Mouse (Mus musculus) cerebellum, postnatal 10 days (tissue): ENCODE data around the gene Serpina1e.

Experiments
- DNase-seq, 2 experiments: peaks; one replicate each; pipeline ENCODE4 v3.0.0; 2021; ENCODE audit warnings: mixed read lengths in 2 of 2

Gene Serpina1e

GRCm38 (mm10) chr12:103958798-103959197 lies at the start of gene Serpina1e:
Serpina1e (minus strand) TSS chr12:103958975.
- no peak for DNase-seq

GRCm38 (mm10) chr12:104004689-104005088 lies 45.9 kb upstream of the Serpina1e start:
- no peak for DNase-seq

- DNase-seq: no peak
Measured at GRCm38 (mm10) chr12:104003238-104003612, 44.5 kb upstream of the Serpina1e start.

- peak in 1 of 2 experiments; percentile 21 for DNase-seq
Measured at GRCm38 (mm10) chr12:104002569-104003237, 43.9 kb upstream of the Serpina1e start.

- no peak for DNase-seq
Measured at GRCm38 (mm10) chr12:104000594-104000993, 41.8 kb upstream of the Serpina1e start.

GRCm38 (mm10) chr12:103999611-104000010 lies 40.8 kb upstream of the Serpina1e start:
- DNase-seq: no peak

- no peak for DNase-seq
Measured at GRCm38 (mm10) chr12:103996513-103996912, 37.7 kb upstream of the Serpina1e start.

GRCm38 (mm10) chr12:103995292-103996072 lies 36.7 kb upstream of the Serpina1e start:
- peak; percentile 82 to 85 for DNase-seq

GRCm38 (mm10) chr12:103992945-103993344 lies 34.2 kb upstream of the Serpina1e start:
- DNase-seq: no peak

- DNase-seq: no peak
Measured at GRCm38 (mm10) chr12:103989857-103990256, 31.1 kb upstream of the Serpina1e start, which contains the start of gene Serpina11. Serpina11 (minus strand) TSS chr12:103989957.

GRCm38 (mm10) chr12:103989514-103989767 lies 30.7 kb upstream of the Serpina1e start:
- no peak for DNase-seq

- no peak for DNase-seq
Measured at GRCm38 (mm10) chr12:103988754-103989513, 30.2 kb upstream of the Serpina1e start.

- peak; percentile 38 to 43 for DNase-seq
Measured at GRCm38 (mm10) chr12:103985868-103986267, 27.1 kb upstream of the Serpina1e start.

- DNase-seq: peak; percentile 78 to 83
Measured at GRCm38 (mm10) chr12:103984935-103985334, 26.2 kb upstream of the Serpina1e start.

GRCm38 (mm10) chr12:103981646-103982360 lies 23.0 kb upstream of the Serpina1e start:
- no peak for DNase-seq

- no peak for DNase-seq
Measured at GRCm38 (mm10) chr12:103978294-103978693, 19.5 kb upstream of the Serpina1e start.

- DNase-seq: peak; percentile 63 to 66
Measured at GRCm38 (mm10) chr12:103977846-103978245, 19.1 kb upstream of the Serpina1e start.

GRCm38 (mm10) chr12:103977060-103977459 lies 18.3 kb upstream of the Serpina1e start:
- no peak for DNase-seq

- no peak for DNase-seq
Measured at GRCm38 (mm10) chr12:103971080-103971479, 12.3 kb upstream of the Serpina1e start.

- no peak for DNase-seq
Measured at GRCm38 (mm10) chr12:103969577-103970116, 10.9 kb upstream of the Serpina1e start.

GRCm38 (mm10) chr12:103966761-103967160 lies 8.0 kb upstream of the Serpina1e start:
- DNase-seq: no peak

- no peak for DNase-seq
Measured at GRCm38 (mm10) chr12:103963288-103963687, 4.5 kb upstream of the Serpina1e start.

- DNase-seq: no peak
Measured at GRCm38 (mm10) chr12:103962860-103963259, 4.1 kb upstream of the Serpina1e start.
